Mouse (Mus musculus) kidney, adult 2 months (tissue): ENCODE data around the gene Pcare. TPM values are rescaled to one million over a fixed set of nuclear protein-coding genes. Genes with fewer than 3 reads are reported as not detected.

Experiments
- DNase-seq: peaks from one replicate; pipeline ENCODE4 v3.0.0; 2021
- H3K27ac ChIP-seq: fragments of 200-500 bp; 2 replicates; pipeline ENCODE4 v1.5.1; 2012; ENCODE audit warnings: low read depth, low read length, control low read depth, inconsistent platforms; ENCODE audit not compliant: insufficient read depth
- H3K27me3 ChIP-seq: fragments of 200-500 bp; replicated peaks from 2 replicates; pipeline ENCODE4 v1.6.1; 2012; ENCODE audit warnings: mild to moderate bottlenecking, moderate library complexity, low read length, inconsistent platforms; ENCODE audit not compliant: control insufficient read depth, insufficient read depth
- H3K36me3 ChIP-seq: fragments of 200-500 bp; 2 replicates; pipeline ENCODE4 v1.6.1; 2012; ENCODE audit warnings: mild to moderate bottlenecking, moderate library complexity, low read length, inconsistent platforms; ENCODE audit not compliant: control insufficient read depth, insufficient read depth
- H3K4me1 ChIP-seq: fragments of 200-500 bp; 2 replicates; pipeline ENCODE4 v1.6.1; 2011; ENCODE audit warnings: low read length; ENCODE audit not compliant: control insufficient read depth, insufficient read depth
- H3K4me3 ChIP-seq: fragments of 200-500 bp; 2 replicates; pipeline ENCODE4 v1.5.1; 2011; ENCODE audit warnings: mild to moderate bottlenecking, low read depth, low read length, control low read depth; ENCODE audit not compliant: insufficient read depth
- CTCF ChIP-seq: fragments of 200-500 bp; conservative IDR thresholded peaks from 2 replicates; pipeline ENCODE4 v1.5.1; 2011; ENCODE audit warnings: low read depth, mild to moderate bottlenecking, control low read depth, low read length, moderate library complexity, mixed read lengths; ENCODE audit not compliant: insufficient read depth, insufficient read length
- POLR2A ChIP-seq: fragments of 200-500 bp; IDR thresholded peaks from one replicate; pipeline ENCODE4 v1.6.1; 2011; ENCODE audit warnings: low read depth, low read length, control low read depth
- WGBS: fragments of 180-500 bp; shearing (Covaris S2); methylation state at CpG from one replicate; pipeline ENCODE4 v1.1.7; 2018; 5-methylcytosine and 5-hydroxymethylcytosine counted together
- polyA plus RNA-seq: library from polyadenylated mRNA; depleted of rRNA; stranded (reverse); fragments of >200 nt; gene quantifications from 2 replicates; pipeline ENCODE4 v1.2.3, GENCODE M21; 2012; rRNA removed

The Pcare gene
- polyA plus RNA-seq, 1 experiment, result not detected

- Histone ChIP-seq H3K4me1 (no peaks in the 10 kb centered on the region), H3K36me3 (no peaks in the 10 kb centered on the region), H3K27ac (no peak overlapping the region), H3K4me3 (no peak overlapping the region), H3K27me3 (no peaks in the 10 kb centered on the region)
- no peak for TF ChIP-seq POLR2A
- TF ChIP-seq CTCF, result peak; percentile 50
- 59% methylated on average over 8 of the region's 8 CpGs for WGBS
- DNase-seq, result peak; percentile 14
These were observed 58.9 kb downstream of the Pcare start for GRCm38 (mm10) chr17:71693780-71694179.

Other genes with a start within 250 kb of the Pcare start
- gene Ndc80, start 226.0 kb downstream of the Pcare start, polyA plus RNA-seq, result 0.03 TPM in 1 of 2 replicates, not detected in the other
- 0.08 TPM in 1 of 2 replicates, not detected in the other for gene Spdya, start 200.8 kb downstream of the Pcare start, polyA plus RNA-seq
- gene Wdr43, start 137.0 kb downstream of the Pcare start, polyA plus RNA-seq, result 5.0 and 6.5 TPM in 2 replicates
- 0.04 and 0.06 TPM in 2 replicates for gene Togaram2, start 79.6 kb downstream of the Pcare start, polyA plus RNA-seq
- 5.8 and 8.0 TPM in 2 replicates for gene Clip4, start 15.6 kb upstream of the Pcare start, polyA plus RNA-seq